15 mouse cellular contexts compared by ENCODE assay signal in the genomic region with DNA sequence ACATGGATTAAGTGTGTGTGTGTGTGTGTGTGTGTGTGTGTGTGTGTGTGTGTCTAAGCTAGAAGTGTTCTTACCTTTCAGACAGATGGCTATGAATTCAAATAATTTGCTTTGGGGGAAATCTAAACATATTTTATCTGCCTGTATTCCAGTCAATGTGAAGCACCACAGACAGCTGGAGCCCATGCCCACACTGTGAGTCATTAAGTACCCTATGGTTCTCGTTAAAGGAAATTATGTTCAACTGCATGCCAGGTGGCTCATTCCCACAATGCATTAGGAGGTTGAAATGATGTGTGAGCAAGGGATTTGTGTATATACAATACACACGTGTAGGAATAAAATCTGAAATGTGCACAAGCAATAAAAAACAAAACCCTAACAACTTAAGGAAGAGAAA.
DNase-seq lines count a peak whose midpoint lies in the region; ATAC-seq and TF ChIP-seq lines count a peak whose summit lies in the region.
"Had no signal": no experiment of that assay in that cellular context is flagged by ENCODE, and none has a peak within 500 bp of the region (broad histone marks: within the 10 kb centered on the region; RNA-seq: fewer than 3 reads in every experiment).

No protein-coding gene starts in this region.

- H3K27ac ChIP-seq in limb, embryonic 14.5 days (replicated peaks; ENCODE audit: low read depth, low read length) = no peak overlapping the region
- no peak overlapping the region for H3K27ac ChIP-seq in intestine, postnatal 0 days (ENCODE audit: low read depth, low read length)
- H3K27ac ChIP-seq: embryonic facial prominence, embryonic 12.5 days; heart, embryonic 10.5 days had no signal

- no peak overlapping the region for H3K9ac ChIP-seq in limb, embryonic 14.5 days (ENCODE audit: low read depth, low read length, severe bottlenecking)
- no peak overlapping the region for H3K9ac ChIP-seq in intestine, postnatal 0 days (ENCODE audit: low read depth, low read length)
- H3K9ac ChIP-seq: embryonic facial prominence, embryonic 12.5 days; forebrain, postnatal 0 days had no signal

- H3K27me3 ChIP-seq in limb, embryonic 14.5 days (ENCODE audit: control insufficient read depth, insufficient read depth, low read length) = no peaks in the 10 kb centered on the region
- H3K27me3 ChIP-seq in intestine, postnatal 0 days (replicated peaks; ENCODE audit: control insufficient read depth, insufficient read depth, low read length) = no peaks in the 10 kb centered on the region
- H3K27me3 ChIP-seq: embryonic facial prominence, embryonic 12.5 days had no signal

- no peaks in the 10 kb centered on the region; the same call in 1 of the 2 replicates for H3K9me3 ChIP-seq in limb, embryonic 14.5 days (ENCODE audit: control insufficient read depth, low read length)
- H3K9me3 ChIP-seq in intestine, postnatal 0 days (ENCODE audit: control insufficient read depth) = no peaks in the 10 kb centered on the region
- H3K9me3 ChIP-seq: embryonic facial prominence, embryonic 12.5 days; heart, embryonic 10.5 days had no signal

- no peak for TF ChIP-seq CTCF in intestine, postnatal 0 days (IDR thresholded peaks at IDR 0.05; ENCODE audit: low read depth)

- WGBS in limb, embryonic 14.5 days = 14% methylated on average over 2 of the region's 2 CpGs
- WGBS in intestine, postnatal 0 days = 53% methylated on average over 2 of the region's 2 CpGs

- H3K4me3 ChIP-seq in limb, embryonic 14.5 days (replicated peaks; ENCODE audit: low read length) = no peak overlapping the region
- no peak overlapping the region for H3K4me3 ChIP-seq in intestine, postnatal 0 days (ENCODE audit: low read depth, low read length)
- H3K4me3 ChIP-seq: embryonic facial prominence, embryonic 12.5 days; heart, embryonic 10.5 days had no signal

- peak; percentile 32 for DNase-seq in layer of hippocampus, adult 11-12 months (ENCODE audit: low spot score)
- DNase-seq in layer of hippocampus, postnatal 25 days (ENCODE audit: extremely low spot score in 1 of 2, low spot score in 1 of 2) = no peak
- DNase-seq in brain, adult 2 months (ENCODE audit: low read depth, low spot score) = peak; percentile 49
- peak; percentile 42 for DNase-seq in hindlimb bud, embryonic 11.5 days (ENCODE audit: extremely low spot score, low read depth, low spot score)
- peak; percentile 58 for DNase-seq in limb, embryonic 14.5 days (ENCODE audit: low spot score)
- DNase-seq in kidney, adult 8-10 months = no peak
- DNase-seq: adrenal gland, postnatal 25 days; cerebellum, adult 11-12 months; forebrain, postnatal 0 days; gastrocnemius, postnatal 14 days; heart, postnatal 4 days; lung, adult 18-20 months had no signal

- no peaks in the 10 kb centered on the region for H3K36me3 ChIP-seq in limb, embryonic 14.5 days (ENCODE audit: control insufficient read depth, insufficient read depth, low read length)
- no peaks in the 10 kb centered on the region for H3K36me3 ChIP-seq in intestine, postnatal 0 days (ENCODE audit: control insufficient read depth, insufficient read depth)
- H3K36me3 ChIP-seq: embryonic facial prominence, embryonic 12.5 days; heart, embryonic 10.5 days had no signal

- H3K4me2 ChIP-seq in limb, embryonic 14.5 days (replicated peaks; ENCODE audit: low read depth, low read length, severe bottlenecking) = no peak overlapping the region
- H3K4me2 ChIP-seq in intestine, postnatal 0 days (replicated peaks; ENCODE audit: low read depth) = no peak overlapping the region
- H3K4me2 ChIP-seq: embryonic facial prominence, embryonic 12.5 days had no signal

- H3K4me1 ChIP-seq in limb, embryonic 14.5 days (ENCODE audit: control insufficient read depth, insufficient read depth, low read length) = no peaks in the 10 kb centered on the region
- no peaks in the 10 kb centered on the region for H3K4me1 ChIP-seq in intestine, postnatal 0 days (replicated peaks; ENCODE audit: control insufficient read depth, insufficient read depth, low read length)
- H3K4me1 ChIP-seq: embryonic facial prominence, embryonic 12.5 days; heart, embryonic 10.5 days had no signal

- no peak for TF ChIP-seq POLR2A in limb, embryonic 14.5 days (IDR thresholded peaks at IDR 0.05; ENCODE audit: borderline replicate concordance, extremely low read depth, insufficient read depth, insufficient read length)

- ATAC-seq in limb, embryonic 14.5 days (ENCODE audit: low FRiP score, low read depth) = peak; percentile 79
- ATAC-seq in intestine, postnatal 0 days = no peak
- ATAC-seq: forebrain, postnatal 0 days had no signal

Comparison
In these comparisons a context has a peak if more than half of its experiments do, and no peak if none do; other contexts are left out.
1. DNase-seq: peak in layer of hippocampus, adult 11-12 months (single experiment), brain, adult 2 months (single experiment), hindlimb bud, embryonic 11.5 days (single experiment) and limb, embryonic 14.5 days (single experiment); none in layer of hippocampus, postnatal 25 days (0 of 2) and kidney, adult 8-10 months (0 of 2).